25 mouse cellular contexts compared by ENCODE assay signal in the genomic region with DNA sequence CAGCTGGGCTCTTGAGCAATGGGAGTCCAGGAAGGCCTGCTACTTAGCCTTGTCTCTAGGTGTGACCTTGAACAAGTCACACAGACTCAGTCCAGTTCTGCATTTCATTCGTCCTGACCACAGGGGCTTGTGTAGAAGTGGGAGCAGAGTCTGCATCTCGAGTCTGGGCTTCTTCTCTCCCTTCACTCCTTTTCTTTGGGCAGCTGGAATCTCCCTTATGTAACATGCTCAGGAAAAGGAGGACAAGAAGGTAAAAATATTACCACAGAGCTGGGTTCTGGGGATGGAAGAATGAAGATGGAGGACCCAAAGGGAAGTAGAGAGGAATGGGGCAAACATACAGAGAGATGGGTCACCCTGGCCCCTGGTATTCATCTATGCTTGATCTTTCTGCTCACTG.
DNase-seq lines count a peak whose midpoint lies in the region; ATAC-seq and TF ChIP-seq lines count a peak whose summit lies in the region.
"Had no signal": no experiment of that assay in that cellular context is flagged by ENCODE, and none has a peak within 500 bp of the region (broad histone marks: within the 10 kb centered on the region; RNA-seq: fewer than 3 reads in every experiment).

No protein-coding gene starts in this region.

- 0 out of 2 replicates have a peak, but pooled peaks cover 2% of the 10 kb centered on the region for H3K4me1 ChIP-seq in midbrain, embryonic 16.5 days (ENCODE audit: control insufficient read depth, insufficient read depth, low read length)
- no peaks in the 10 kb centered on the region for H3K4me1 ChIP-seq in midbrain, embryonic 10.5 days
- H3K4me1 ChIP-seq: embryonic facial prominence, embryonic 10.5 days; embryonic facial prominence, embryonic 15.5 days; forebrain, embryonic 12.5 days; hindbrain, embryonic 10.5 days; limb, embryonic 10.5 days; limb, embryonic 15.5 days; liver, embryonic 13.5 days; neural tube, embryonic 12.5 days had no signal

- H3K36me3 ChIP-seq in midbrain, embryonic 16.5 days (ENCODE audit: control insufficient read depth, insufficient read depth, low read length): no peaks in the 10 kb centered on the region
- no peaks in the 10 kb centered on the region for H3K36me3 ChIP-seq in midbrain, embryonic 10.5 days
- H3K36me3 ChIP-seq: embryonic facial prominence, embryonic 10.5 days; embryonic facial prominence, embryonic 15.5 days; forebrain, embryonic 12.5 days; G1E; hindbrain, embryonic 10.5 days; limb, embryonic 10.5 days; limb, embryonic 15.5 days; liver, embryonic 13.5 days; neural tube, embryonic 12.5 days had no signal

- no peak for DNase-seq in cerebellum, adult 8-10 months
- no peak for DNase-seq in layer of hippocampus, adult 2 months (ENCODE audit: low spot score in 2 of 2)
- DNase-seq in layer of hippocampus, adult 8-10 months (ENCODE audit: low spot score in 2 of 2): no peak
- DNase-seq in midbrain, embryonic 10.5 days (ENCODE audit: low spot score): no peak
- DNase-seq: adrenal gland, adult 8-10 months; cerebellum, adult 11 months; gastrocnemius, postnatal 14 days; heart, postnatal 14 days; kidney, postnatal 25 days; liver, embryonic 13.5 days; lung, adult 18-20 months; lung, postnatal 4 days had no signal

- no peak for TF ChIP-seq CTCF in layer of hippocampus, adult 2 months (conservative IDR thresholded peaks at IDR 0.05)

- H3K4me3 ChIP-seq in layer of hippocampus, adult 2 months: no peak overlapping the region
- H3K4me3 ChIP-seq in midbrain, embryonic 16.5 days (ENCODE audit: low read depth, low read length): no peak overlapping the region
- H3K4me3 ChIP-seq in midbrain, embryonic 10.5 days: no peak overlapping the region
- H3K4me3 ChIP-seq: embryonic facial prominence, embryonic 10.5 days; embryonic facial prominence, embryonic 15.5 days; forebrain, embryonic 12.5 days; hindbrain, embryonic 10.5 days; limb, embryonic 10.5 days; limb, embryonic 15.5 days; liver, embryonic 13.5 days; neural tube, embryonic 12.5 days had no signal

- H3K27ac ChIP-seq in layer of hippocampus, adult 2 months: peak overlapping the region; percentile 28; the same call in 1 of the 2 replicates
- peak overlapping the region; percentile 63; the same call in 1 of the 2 replicates for H3K27ac ChIP-seq in midbrain, embryonic 16.5 days (ENCODE audit: low read length)
- no peak overlapping the region for H3K27ac ChIP-seq in midbrain, embryonic 10.5 days (replicated peaks)
- H3K27ac ChIP-seq: embryonic facial prominence, embryonic 10.5 days; embryonic facial prominence, embryonic 15.5 days; forebrain, embryonic 12.5 days; hindbrain, embryonic 10.5 days; limb, embryonic 10.5 days; limb, embryonic 15.5 days; liver, embryonic 13.5 days; neural tube, embryonic 12.5 days had no signal

- 0 out of 2 replicates have a peak, but pooled peaks have one; percentile 28 for ATAC-seq in cerebellum, adult (ENCODE audit: insufficient number of reproducible peaks, low FRiP score, low TSS enrichment)
- peak; percentile 42; the same call in 1 of the 2 replicates for ATAC-seq in midbrain, embryonic 16.5 days
- no peak for ATAC-seq in megakaryocyte progenitor cell, adult 5-6 weeks (replicated peaks; ENCODE audit: poor library complexity)
- ATAC-seq: intestine, postnatal 0 days; lung, postnatal 0 days had no signal

- no peak overlapping the region for H3K9ac ChIP-seq in midbrain, embryonic 16.5 days (ENCODE audit: low read depth, low read length)
- H3K9ac ChIP-seq: embryonic facial prominence, embryonic 15.5 days; forebrain, embryonic 12.5 days; limb, embryonic 15.5 days; liver, embryonic 13.5 days; neural tube, embryonic 12.5 days had no signal

- no peaks in the 10 kb centered on the region for H3K27me3 ChIP-seq in midbrain, embryonic 16.5 days (ENCODE audit: control insufficient read depth, insufficient read depth, low read depth, low read length)
- no peaks in the 10 kb centered on the region for H3K27me3 ChIP-seq in midbrain, embryonic 10.5 days (ENCODE audit: low read depth, poor library complexity, severe bottlenecking)
- H3K27me3 ChIP-seq: embryonic facial prominence, embryonic 15.5 days; forebrain, embryonic 12.5 days; limb, embryonic 15.5 days; liver, embryonic 13.5 days; neural tube, embryonic 12.5 days had no signal

- no peaks in the 10 kb centered on the region for H3K9me3 ChIP-seq in midbrain, embryonic 16.5 days (replicated peaks; ENCODE audit: control insufficient read depth, low read length, poor library complexity, severe bottlenecking)
- H3K9me3 ChIP-seq in midbrain, embryonic 10.5 days (replicated peaks): no peaks in the 10 kb centered on the region
- H3K9me3 ChIP-seq: embryonic facial prominence, embryonic 10.5 days; embryonic facial prominence, embryonic 15.5 days; forebrain, embryonic 12.5 days; G1E; hindbrain, embryonic 10.5 days; limb, embryonic 10.5 days; limb, embryonic 15.5 days; liver, embryonic 13.5 days; neural tube, embryonic 12.5 days had no signal

- 77% methylated on average over 2 of the region's 2 CpGs for WGBS in midbrain, embryonic 16.5 days
- 77% methylated on average over 2 of the region's 2 CpGs for WGBS in midbrain, embryonic 10.5 days

- no peak overlapping the region for H3K4me2 ChIP-seq in midbrain, embryonic 16.5 days (ENCODE audit: low read length)
- H3K4me2 ChIP-seq: embryonic facial prominence, embryonic 15.5 days; forebrain, embryonic 12.5 days; limb, embryonic 15.5 days; liver, embryonic 13.5 days; neural tube, embryonic 12.5 days had no signal
